8 mouse cellular contexts compared by ENCODE assay signal in the genomic region with DNA sequence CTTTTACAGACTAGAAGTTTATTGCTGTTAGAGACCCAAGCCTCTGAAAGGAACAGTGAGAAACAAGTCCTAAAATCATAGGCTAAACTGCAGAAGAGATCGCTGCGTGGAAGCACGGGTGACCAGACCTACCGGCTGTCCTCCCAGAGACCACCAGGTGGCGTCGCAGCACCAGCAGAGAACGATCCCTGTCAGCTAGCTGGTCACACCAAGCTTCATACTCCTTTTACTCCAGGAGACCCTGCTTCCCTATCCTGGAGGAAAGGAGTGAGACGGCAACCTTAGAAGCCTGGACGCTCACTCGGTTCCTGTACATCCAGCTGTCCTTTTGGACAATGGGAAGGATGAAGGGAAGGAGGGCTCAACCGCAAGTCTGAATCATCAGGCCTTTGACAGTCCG. TPM values are rescaled to one million over a fixed set of nuclear protein-coding genes. Genes with fewer than 3 reads are reported as not detected.
A peak's percentile ranks its signal among the peaks of the same experiment; 100 is the strongest.
DNase-seq lines count a peak whose midpoint lies in the region; ATAC-seq lines count a peak whose summit lies in the region.

No protein-coding gene starts in this region.

- peak overlapping the region; percentile 92 for H3K4me2 ChIP-seq in heart, embryonic 14.5 days (ENCODE audit: low read length)
- peak overlapping the region; percentile 100 for H3K4me2 ChIP-seq in liver, embryonic 11.5 days

- DNase-seq in CD4-positive helper T cell, adult 2 months (ENCODE audit: low read depth, low spot score), result peak; percentile 82
- DNase-seq in c-Kit-negative CD71-positive TER-119-positive erythroid progenitor cells, embryonic 14.5 days (ENCODE audit: low read depth, low spot score), result peak; percentile 44
- DNase-seq in fibroblast of lung, adult 2 months (ENCODE audit: low read depth), result peak; percentile 57
- peak; percentile 96 for DNase-seq in kidney, postnatal 10 days
- DNase-seq in liver, embryonic 11.5 days (ENCODE audit: low spot score), result peak; percentile 85
- DNase-seq in naive thymus-derived CD4-positive, alpha-beta T cell, adult 2 months (ENCODE audit: low read depth), result peak; percentile 91
- peak; percentile 92 for DNase-seq in splenic B cell, adult 2 months (ENCODE audit: low read depth, low spot score)

- 2% methylated on average over 12 of the region's 12 CpGs for WGBS in heart, embryonic 14.5 days
- WGBS in liver, embryonic 11.5 days, result under 1% methylated on average over 12 of the region's 12 CpGs

- peak overlapping the region; percentile 51 to 55 for H3K4me3 ChIP-seq in heart, embryonic 14.5 days (ENCODE audit: control insufficient read depth in 1 of 2, insufficient read depth in 1 of 2, low read depth in 1 of 2, low read length in 2 of 2)
- peak overlapping the region; percentile 61 for H3K4me3 ChIP-seq in liver, embryonic 11.5 days (ENCODE audit: low read depth, low read length)

- no peaks in the 10 kb centered on the region for H3K9me3 ChIP-seq in heart, embryonic 14.5 days (ENCODE audit: control insufficient read depth, low read length)
- no peaks in the 10 kb centered on the region for H3K9me3 ChIP-seq in liver, embryonic 11.5 days (ENCODE audit: control insufficient read depth, low read length)

- H3K4me1 ChIP-seq in heart, embryonic 14.5 days (ENCODE audit: control insufficient read depth in 2 of 2, insufficient read depth in 2 of 2, low read length in 2 of 2), result peaks cover 11 to 24% of the 10 kb centered on the region in 2 experiments
- peaks cover 15% of the 10 kb centered on the region for H3K4me1 ChIP-seq in liver, embryonic 11.5 days (replicated peaks; ENCODE audit: control insufficient read depth, insufficient read depth, low read length)

- peaks cover 65% of the 10 kb centered on the region for H3K27me3 ChIP-seq in heart, embryonic 14.5 days (ENCODE audit: control insufficient read depth, insufficient read depth, low read length)
- peaks cover 93% of the 10 kb centered on the region for H3K27me3 ChIP-seq in liver, embryonic 11.5 days (replicated peaks; ENCODE audit: control insufficient read depth, insufficient read depth, low read length)
- H3K27me3 ChIP-seq in splenic B cell, adult 2 months (ENCODE audit: control insufficient read depth, insufficient read depth, low read length, poor library complexity, severe bottlenecking), result no peaks in the 10 kb centered on the region

- H3K9ac ChIP-seq in heart, embryonic 14.5 days (ENCODE audit: low read length), result peak overlapping the region; percentile 52; the same call in 1 of the 2 replicates
- peak overlapping the region; percentile 44; the same call in 1 of the 2 replicates for H3K9ac ChIP-seq in liver, embryonic 11.5 days (ENCODE audit: low read depth, low read length)

- no peak overlapping the region for H3K27ac ChIP-seq in heart, embryonic 14.5 days (replicated peaks in 1 of 2; ENCODE audit: control insufficient read depth in 1 of 2, insufficient read depth in 1 of 2, low read depth in 2 of 2, low read length in 2 of 2)
- H3K27ac ChIP-seq in liver, embryonic 11.5 days (ENCODE audit: low read depth, low read length), result no peak overlapping the region

- ATAC-seq in heart, embryonic 14.5 days (ENCODE audit: insufficient number of reproducible peaks, insufficient read depth, low FRiP score, low read depth), result no peak
- no peak for ATAC-seq in liver, embryonic 11.5 days (replicated peaks; ENCODE audit: low FRiP score)

- no peaks in the 10 kb centered on the region for H3K36me3 ChIP-seq in heart, embryonic 14.5 days (ENCODE audit: control insufficient read depth, insufficient read depth, low read length)
- no peaks in the 10 kb centered on the region for H3K36me3 ChIP-seq in liver, embryonic 11.5 days (ENCODE audit: control insufficient read depth, insufficient read depth, low read length)
- H3K36me3 ChIP-seq in splenic B cell, adult 2 months (ENCODE audit: control insufficient read depth, insufficient read depth, low read length, poor library complexity, severe bottlenecking), result no peaks in the 10 kb centered on the region

RNA-seq across cellular contexts. Expression of a gene that starts 3.6 kb away (rescaled TPM):
- not detected in 2 replicates for polyA plus RNA-seq in heart, embryonic 14.5 days (2014; fragmentation: Nextera tagmentation; extraction: Ambion mirVana)
- not detected in 2 replicates for polyA plus RNA-seq in liver, embryonic 11.5 days (2014; fragmentation: Nextera tagmentation; extraction: Ambion mirVana)

RNA-seq across cellular contexts. Expression of a gene that starts 12.8 kb away (rescaled TPM):
- polyA plus RNA-seq in heart, embryonic 14.5 days (2014; fragmentation: Nextera tagmentation; extraction: Ambion mirVana), result 0.51 and 0.66 TPM in 2 replicates
- 0.47 and 0.55 TPM in 2 replicates for polyA plus RNA-seq in liver, embryonic 11.5 days (2014; fragmentation: Nextera tagmentation; extraction: Ambion mirVana)

RNA-seq across cellular contexts. Expression of a gene that starts 17.0 kb away (rescaled TPM):
- 43.5 and 45.0 TPM in 2 replicates for polyA plus RNA-seq in heart, embryonic 14.5 days (2014; fragmentation: Nextera tagmentation; extraction: Ambion mirVana)
- polyA plus RNA-seq in liver, embryonic 11.5 days (2014; fragmentation: Nextera tagmentation; extraction: Ambion mirVana), result 30.8 and 31.1 TPM in 2 replicates

RNA-seq across cellular contexts. Expression of a gene that starts 59.6 kb away (rescaled TPM):
- polyA plus RNA-seq in heart, embryonic 14.5 days (2014; fragmentation: Nextera tagmentation; extraction: Ambion mirVana), result 36.5 and 37.1 TPM in 2 replicates
- 211 TPM in 2 replicates for polyA plus RNA-seq in liver, embryonic 11.5 days (2014; fragmentation: Nextera tagmentation; extraction: Ambion mirVana)

Comparison
In these comparisons a context has a peak if more than half of its experiments do, and no peak if none do; other contexts are left out.
1. DNase-seq: peak in every context shown above with its lines; median percentile 96 in kidney, postnatal 10 days; 92 in splenic B cell, adult 2 months; 91 in naive thymus-derived CD4-positive, alpha-beta T cell, adult 2 months; 85 in liver, embryonic 11.5 days; 82 in CD4-positive helper T cell, adult 2 months; 57 in fibroblast of lung, adult 2 months; 44 in c-Kit-negative CD71-positive TER-119-positive erythroid progenitor cells, embryonic 14.5 days.